Mouse (Mus musculus) liver, embryonic 13.5 days (tissue): Measurements from ENCODE around the gene Olfr523. TPM values are rescaled to one million over a fixed set of nuclear protein-coding genes. Genes with fewer than 3 reads are reported as not detected.

Source experiments
- ATAC-seq: fragments of 200-750 bp; cut with Nextera tagmentation; 2 replicates; pipeline ENCODE4 v1.8.0; 2017; ENCODE audit warnings: low read depth, mild to moderate bottlenecking, moderate number of reproducible peaks, moderate library complexity
- DNase-seq: peaks from one replicate; pipeline ENCODE4 v3.0.0; 2022
- H3K27ac ChIP-seq: fragments of 300-500 bp; sonication (generic); 2 replicates; pipeline ENCODE4 v1.5.1; 2015; ENCODE audit warnings: moderate library complexity, mild to moderate bottlenecking, inconsistent platforms
- H3K27me3 ChIP-seq: fragments of 300-500 bp; sonication (generic); 2 replicates; pipeline ENCODE4 v1.6.1; 2015; ENCODE audit warnings: mild to moderate bottlenecking, inconsistent platforms
- H3K36me3 ChIP-seq: fragments of 300-500 bp; sonication (generic); 2 replicates; pipeline ENCODE4 v1.6.1; 2015; ENCODE audit warnings: mild to moderate bottlenecking, inconsistent platforms
- H3K4me1 ChIP-seq: fragments of 300-500 bp; sonication (generic); replicated peaks from 2 replicates; pipeline ENCODE4 v1.6.1; 2015; ENCODE audit warnings: inconsistent platforms
- H3K4me2 ChIP-seq: fragments of 300-500 bp; sonication (generic); 2 replicates; pipeline ENCODE4 v1.6.1; 2015; ENCODE audit warnings: inconsistent platforms, mild to moderate bottlenecking, moderate library complexity
- H3K4me3 ChIP-seq: fragments of 300-500 bp; sonication (generic); replicated peaks from 2 replicates; pipeline ENCODE4 v1.5.1; 2015; ENCODE audit warnings: mild to moderate bottlenecking, inconsistent platforms
- H3K9ac ChIP-seq: fragments of 300-500 bp; sonication (generic); 2 replicates; pipeline ENCODE4 v1.6.1; 2015; ENCODE audit warnings: mild to moderate bottlenecking, inconsistent platforms
- H3K9me3 ChIP-seq: fragments of 300-500 bp; sonication (generic); replicated peaks from 2 replicates; pipeline ENCODE4 v1.6.1; 2016; ENCODE audit warnings: inconsistent platforms
- WGBS: fragments of 180-500 bp; shearing (Covaris S2); methylation state at CpG from one replicate; pipeline ENCODE4 v1.1.7; 2015; ENCODE audit not compliant: insufficient replicate concordance; 5-methylcytosine and 5-hydroxymethylcytosine counted together
- polyA plus RNA-seq: library from polyadenylated mRNA; unstranded; fragments of >200 nt; fragmentation: Nextera tagmentation; extraction: Ambion mirVana; gene quantifications from 2 replicates; pipeline ENCODE4 v1.2.1, GENCODE M21; 2015

Olfr523 gene
- polyA plus RNA-seq, 1 experiment from 2014 or later = not detected

DNA sequence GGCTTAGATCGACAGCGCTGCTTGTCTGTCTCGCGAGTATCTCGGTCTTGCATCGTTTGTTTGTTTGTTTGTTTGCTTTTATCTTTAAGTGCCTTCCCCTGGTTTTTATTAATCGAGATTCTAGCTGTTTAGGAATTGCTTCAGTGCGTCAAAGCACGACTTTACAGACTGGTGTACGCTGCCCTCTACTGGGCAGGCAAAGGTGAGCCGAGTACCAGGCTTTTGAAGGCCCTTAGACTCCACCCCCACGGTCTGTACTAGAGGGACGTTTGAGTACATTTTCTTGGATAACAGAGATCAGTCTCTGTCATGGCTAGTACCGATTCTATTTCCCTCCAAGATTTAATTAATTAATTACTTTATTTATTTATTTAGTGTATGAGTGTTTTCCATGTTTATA, 31.7 kb upstream of the Olfr523 start:
- peaks cover 2% of the 10 kb centered on the region; the same call in 1 of the 2 replicates for H3K36me3 ChIP-seq
- no peaks in the 10 kb centered on the region for H3K27me3 ChIP-seq
- H3K9me3 ChIP-seq = no peaks in the 10 kb centered on the region
- no peak overlapping the region for H3K4me2 ChIP-seq
- H3K9ac ChIP-seq = no peak overlapping the region
- DNase-seq (peak; percentile 50), ATAC-seq (no peak)
- no peak overlapping the region for H3K4me3 ChIP-seq
- 3% methylated on average over 14 of the region's 14 CpGs for WGBS
- H3K4me1 ChIP-seq = peaks cover 9% of the 10 kb centered on the region
- no peak overlapping the region for H3K27ac ChIP-seq

GRCm38 (mm10) chr7:140144550-140144949, 28.5 kb upstream of the Olfr523 start:
- no peak overlapping the region for H3K4me3 ChIP-seq
- no peak for ATAC-seq
- WGBS = 79% methylated on average over 4 of the region's 4 CpGs

GRCm38 (mm10) chr7:140153383-140153782, 19.6 kb upstream of the Olfr523 start:
- H3K9ac ChIP-seq = no peak overlapping the region
- peaks cover 46% of the 10 kb centered on the region for H3K27me3 ChIP-seq
- DNase-seq (no peak), ATAC-seq (no peak)
- peaks cover 6% of the 10 kb centered on the region; the same call in 1 of the 2 replicates for H3K36me3 ChIP-seq
- H3K27ac ChIP-seq = no peak overlapping the region
- WGBS = 15% methylated on average over 28 of the region's 28 CpGs
- H3K4me2 ChIP-seq = no peak overlapping the region
- no peaks in the 10 kb centered on the region for H3K4me1 ChIP-seq
- no peak overlapping the region for H3K4me3 ChIP-seq
- H3K9me3 ChIP-seq = no peaks in the 10 kb centered on the region

More at GRCm38 (mm10) chr7:140144550-140144949, 28.5 kb upstream of the Olfr523 start:
- Histone ChIP-seq H3K4me1 (0 out of 2 replicates have a peak, but pooled peaks cover under 1% of the 10 kb centered on the region), H3K36me3 (peaks cover 10% of the 10 kb centered on the region; the same call in 1 of the 2 replicates), H3K27me3 (no peaks in the 10 kb centered on the region), H3K27ac (no peak overlapping the region), H3K4me2 (no peak overlapping the region), H3K9ac (no peak overlapping the region), H3K9me3 (no peaks in the 10 kb centered on the region)
- DNase-seq = no peak

GRCm38 (mm10) chr7:140153829-140154217, 19.2 kb upstream of the Olfr523 start:
- Histone ChIP-seq H3K9ac (no peak overlapping the region), H3K4me1 (no peaks in the 10 kb centered on the region), H3K36me3 (peaks cover 6% of the 10 kb centered on the region; the same call in 1 of the 2 replicates), H3K9me3 (no peaks in the 10 kb centered on the region), H3K27ac (no peak overlapping the region), H3K4me2 (no peak overlapping the region), H3K27me3 (peaks cover 49% of the 10 kb centered on the region), H3K4me3 (no peak overlapping the region)
- WGBS = 26% methylated on average over 4 of the region's 4 CpGs
- ATAC-seq (no peak), DNase-seq (no peak)

DNA sequence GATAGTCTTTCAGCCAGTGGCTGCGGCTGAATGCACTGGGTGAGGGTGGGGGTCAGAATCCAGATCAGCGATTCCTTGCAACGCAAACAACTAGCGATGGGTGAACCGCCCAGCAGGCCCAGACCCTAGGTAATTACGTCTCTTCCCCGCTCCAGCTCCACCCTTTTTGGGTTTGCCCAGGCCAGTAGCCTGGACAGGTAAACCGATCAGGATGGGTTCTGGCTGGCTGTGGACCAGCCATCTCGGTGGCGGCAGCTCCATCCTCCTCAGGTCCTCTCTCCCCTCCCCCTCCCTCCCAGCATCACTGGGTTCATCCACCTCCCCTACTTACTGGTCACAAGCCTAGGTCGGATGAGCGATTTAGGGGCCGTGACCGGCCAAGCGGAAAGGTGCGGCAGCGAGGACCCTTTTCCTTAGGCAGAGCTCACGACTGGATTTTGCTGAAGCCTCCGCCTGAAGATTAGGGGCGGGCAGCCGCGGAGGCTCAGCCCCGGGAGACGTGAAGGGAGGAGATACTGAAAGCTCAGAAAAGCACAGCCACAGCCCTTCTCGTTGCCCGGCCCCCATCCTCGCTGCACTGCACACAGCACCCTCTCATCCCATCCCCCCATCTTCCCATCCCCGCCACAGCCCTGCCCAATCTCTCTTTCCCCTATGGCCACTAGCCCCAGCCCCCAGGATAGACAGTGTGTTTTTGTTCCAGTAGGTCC, 18.6 kb upstream of the Olfr523 start, which contains the start of gene Sprn:
Sprn (minus strand) TSS at position 660 of the 710 bp plus-strand sequence.
- Histone ChIP-seq H3K27me3 (peaks cover 53% of the 10 kb centered on the region), H3K9ac (no peak within 1 kb of the TSS), H3K9me3 (no peaks in the 10 kb centered on the region), H3K27ac (no peak within 1 kb of the TSS), H3K36me3 (peaks cover 6% of the 10 kb centered on the region; the same call in 1 of the 2 replicates), H3K4me1 (no peaks in the 10 kb centered on the region), H3K4me2 (no peak within 1 kb of the TSS), H3K4me3 (no peak within 1 kb of the TSS)
- no peak for DNase-seq
- no peak for ATAC-seq
- 10% methylated on average over 28 of the region's 28 CpGs for WGBS

DNA sequence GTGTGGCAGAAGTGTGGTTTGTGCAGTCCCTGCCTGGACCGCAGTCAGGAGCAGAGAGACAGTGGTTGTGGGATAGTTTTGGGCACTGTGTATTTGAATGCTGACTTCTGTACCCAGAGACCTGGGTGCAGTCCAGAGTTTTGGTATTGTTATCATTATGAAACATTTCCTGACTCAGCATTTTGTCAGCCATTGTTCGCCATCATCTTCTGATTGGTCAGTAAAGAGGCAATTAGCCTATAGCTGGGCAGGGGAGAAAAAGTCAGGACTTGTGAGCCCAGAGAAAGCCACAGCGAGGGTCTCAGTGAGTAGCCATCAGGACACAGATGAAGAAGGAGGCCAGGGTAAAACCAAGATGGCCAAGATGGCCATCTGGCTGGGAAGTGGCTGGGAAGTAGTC, 12.7 kb upstream of the Olfr523 start:
- DNase-seq (no peak), ATAC-seq (no peak)
- Histone ChIP-seq H3K9me3 (no peaks in the 10 kb centered on the region), H3K4me3 (no peak overlapping the region), H3K4me1 (no peaks in the 10 kb centered on the region), H3K36me3 (no peaks in the 10 kb centered on the region), H3K27me3 (peaks cover 16% of the 10 kb centered on the region), H3K4me2 (no peak overlapping the region), H3K9ac (no peak overlapping the region), H3K27ac (no peak overlapping the region)
- WGBS = 64% methylated on average over 3 of the region's 3 CpGs

DNA sequence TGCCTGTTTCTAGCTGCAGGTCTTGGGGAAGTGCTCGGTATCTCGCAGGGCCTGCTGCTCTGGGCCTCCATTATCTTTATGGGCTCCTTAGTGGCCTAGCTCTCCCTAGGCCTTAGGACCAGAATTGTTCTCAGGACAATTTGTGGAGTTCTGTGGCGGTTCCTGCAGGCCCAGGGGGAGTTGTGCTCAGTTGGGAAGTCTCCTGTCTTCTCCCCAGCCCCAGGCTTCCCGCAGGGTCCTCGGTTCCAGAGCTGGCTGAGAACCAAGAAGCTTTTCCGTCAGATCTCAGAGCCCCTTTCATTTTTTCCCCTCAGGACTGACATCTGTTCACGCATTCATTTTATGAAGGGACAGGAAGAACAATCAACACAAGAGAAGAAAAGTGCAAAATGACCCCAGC, 8.4 kb upstream of the Olfr523 start, which contains the start of gene Olfr522:
Olfr522 (minus strand) TSS at position 101 of the 400 bp plus-strand sequence.
- no peak for ATAC-seq
- Histone ChIP-seq H3K36me3 (no peaks in the 10 kb centered on the region), H3K27me3 (no peaks in the 10 kb centered on the region), H3K4me2 (no peak within 1 kb of the TSS), H3K27ac (no peak within 1 kb of the TSS), H3K9ac (no peak within 1 kb of the TSS), H3K4me1 (no peaks in the 10 kb centered on the region), H3K9me3 (no peaks in the 10 kb centered on the region), H3K4me3 (no peak within 1 kb of the TSS)
- no peak for DNase-seq
- 56% methylated on average over 7 of the region's 7 CpGs for WGBS

- WGBS = 50% methylated on average over 1 of the region's 1 CpGs
- H3K36me3 ChIP-seq = no peaks in the 10 kb centered on the region
- H3K4me3 ChIP-seq = no peak overlapping the region
- DNase-seq (no peak), ATAC-seq (no peak)
- H3K4me1 ChIP-seq = no peaks in the 10 kb centered on the region
- no peak overlapping the region for H3K9ac ChIP-seq
- no peak overlapping the region for H3K4me2 ChIP-seq
- no peaks in the 10 kb centered on the region for H3K27me3 ChIP-seq
- H3K9me3 ChIP-seq = no peaks in the 10 kb centered on the region
- H3K27ac ChIP-seq = no peak overlapping the region
Observed at GRCm38 (mm10) chr7:140167950-140168349, 5.1 kb upstream of the Olfr523 start.

- ATAC-seq (no peak), DNase-seq (no peak)
- Histone ChIP-seq H3K4me1 (no peaks in the 10 kb centered on the region), H3K27me3 (no peaks in the 10 kb centered on the region), H3K9me3 (no peaks in the 10 kb centered on the region), H3K27ac (no peak overlapping the region), H3K9ac (no peak overlapping the region), H3K4me3 (no peak overlapping the region), H3K36me3 (no peaks in the 10 kb centered on the region), H3K4me2 (no peak overlapping the region)
- 70% methylated on average over 4 of the region's 4 CpGs for WGBS
Observed at GRCm38 (mm10) chr7:140169386-140169785, 3.6 kb upstream of the Olfr523 start.

DNA sequence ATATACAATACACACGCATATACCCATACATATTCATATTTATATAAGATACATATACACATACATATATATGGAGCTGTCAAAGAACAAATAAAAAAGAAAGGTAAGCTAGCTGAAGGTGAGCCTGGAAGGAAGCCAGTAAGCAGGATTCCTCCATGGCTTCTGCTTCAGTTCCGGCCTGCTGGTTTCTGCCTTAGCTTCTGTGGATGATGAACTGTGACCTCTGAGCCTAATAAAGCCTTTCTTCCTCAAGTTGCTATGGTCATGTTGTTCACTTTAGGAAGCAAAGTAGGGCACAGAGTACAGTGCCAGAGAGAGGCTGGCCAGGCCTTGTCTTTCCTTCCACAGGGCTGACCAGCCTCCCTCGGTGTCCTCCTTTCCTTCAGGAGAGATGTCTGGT, 2.2 kb upstream of the Olfr523 start:
- H3K27ac ChIP-seq = no peak overlapping the region
- 83% methylated on average over 3 of the region's 3 CpGs for WGBS
- H3K27me3 ChIP-seq = no peaks in the 10 kb centered on the region
- H3K36me3 ChIP-seq = no peaks in the 10 kb centered on the region
- no peak for ATAC-seq
- no peak overlapping the region for H3K4me2 ChIP-seq
- no peak overlapping the region for H3K9ac ChIP-seq
- no peak overlapping the region for H3K4me3 ChIP-seq
- H3K9me3 ChIP-seq = no peaks in the 10 kb centered on the region
- H3K4me1 ChIP-seq = no peaks in the 10 kb centered on the region
- DNase-seq = no peak

GRCm38 (mm10) chr7:140179176-140179575, 6.2 kb downstream of the Olfr523 start:
- Histone ChIP-seq H3K36me3 (no peaks in the 10 kb centered on the region), H3K9ac (no peak overlapping the region), H3K27ac (no peak overlapping the region), H3K9me3 (no peaks in the 10 kb centered on the region), H3K4me3 (no peak overlapping the region), H3K4me1 (no peaks in the 10 kb centered on the region), H3K4me2 (no peak overlapping the region), H3K27me3 (no peaks in the 10 kb centered on the region)
- DNase-seq (no peak), ATAC-seq (no peak)
- WGBS = 79% methylated on average over 2 of the region's 2 CpGs

DNA sequence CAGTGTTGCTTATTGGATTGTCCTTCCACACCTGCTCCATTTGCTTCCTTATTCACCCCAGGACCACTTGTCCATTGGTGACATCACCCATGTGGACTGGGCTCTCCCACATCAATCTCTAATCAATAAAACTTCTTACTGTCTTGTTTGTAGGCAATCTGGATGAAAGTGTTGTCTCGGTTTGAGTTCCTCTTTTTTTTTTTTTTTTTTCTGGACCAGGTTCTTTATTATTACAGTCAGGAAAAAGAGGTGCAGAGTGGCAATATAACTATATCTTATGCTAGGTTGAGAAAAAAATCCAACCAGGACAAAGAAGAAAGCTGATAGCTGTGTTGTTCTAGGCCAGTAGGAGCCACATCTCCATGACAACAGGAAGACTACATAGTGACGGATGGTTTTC, 7.7 kb downstream of the Olfr523 start:
- Histone ChIP-seq H3K27me3 (no peaks in the 10 kb centered on the region), H3K4me3 (no peak overlapping the region), H3K4me2 (no peak overlapping the region), H3K4me1 (no peaks in the 10 kb centered on the region), H3K9me3 (no peaks in the 10 kb centered on the region), H3K27ac (no peak overlapping the region), H3K9ac (no peak overlapping the region), H3K36me3 (no peaks in the 10 kb centered on the region)
- DNase-seq (no peak), ATAC-seq (no peak)
- 49% methylated on average over 2 of the region's 2 CpGs for WGBS
